Mouse (Mus musculus): ENCODE measurements around the gene Ncor2.

DNA sequence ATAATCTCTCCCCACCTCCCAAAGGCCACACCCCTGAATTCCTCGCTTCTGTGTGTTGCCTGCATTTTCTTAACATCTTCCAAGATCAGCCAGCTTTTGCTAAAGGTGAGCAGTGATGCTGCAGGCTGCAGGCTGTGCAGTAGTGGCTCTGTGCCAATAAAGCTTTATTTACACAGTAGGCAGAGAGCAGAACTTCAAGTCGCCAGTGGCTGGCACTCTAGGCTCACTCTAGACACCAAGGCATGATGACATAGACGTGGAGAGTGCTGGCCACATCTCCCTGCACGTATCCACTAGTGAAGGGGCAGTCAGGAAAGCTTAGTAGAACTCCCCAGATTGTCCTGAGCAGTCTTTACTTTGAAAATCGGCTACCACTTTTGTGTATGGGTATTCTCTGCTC lies 100.8 kb downstream of the Ncor2 start:
- TF ChIP-seq HCFC1 (IDR thresholded peaks at IDR 0.05; ENCODE audit: borderline replicate concordance, insufficient read depth, low read length) (no peak), ZNF384 (IDR thresholded peaks at IDR 0.05; ENCODE audit: low read depth, low read length) (no peak), CHD2 (IDR thresholded peaks at IDR 0.05; ENCODE audit: low read depth, low read length) (no peak), ZC3H11A (IDR thresholded peaks at IDR 0.05; ENCODE audit: borderline replicate concordance, low read depth, low read length) (no peak)
